Mouse (Mus musculus): ENCODE measurements around the gene Fam83f.

GRCm38 (mm10) chr15:80717431-80717830 is 45.8 kb downstream of the Fam83f start:
- no peak for TF ChIP-seq CTCF (IDR thresholded peaks at IDR 0.05; ENCODE audit: low read depth, low read length)
- TF ChIP-seq POLR2A (IDR thresholded peaks at IDR 0.05; ENCODE audit: borderline replicate concordance, low read depth, low read length) = no peak

All from bone marrow macrophage, adult 2 months (primary cell).